1 mouse cellular context compared by ENCODE assay signal in the genomic region with DNA sequence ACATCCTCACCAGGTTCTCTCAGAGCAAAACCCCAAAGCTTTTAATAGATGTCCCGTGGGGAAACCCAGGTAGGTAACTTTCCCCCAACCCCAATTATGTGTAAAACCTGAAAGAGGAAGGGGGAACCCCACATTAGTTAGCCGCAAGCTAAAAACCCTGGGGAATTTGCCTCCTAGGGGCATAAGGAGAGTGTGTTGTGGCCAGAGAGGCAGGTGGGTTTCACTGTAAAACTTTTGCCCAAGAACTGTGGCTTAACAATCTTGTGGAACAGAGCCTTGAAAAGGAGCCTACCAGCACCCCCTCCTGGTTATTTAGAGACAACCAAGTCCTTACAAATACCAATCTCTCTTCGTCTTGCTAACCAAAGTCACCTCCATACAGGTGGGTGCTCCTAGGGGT.
TF ChIP-seq lines count a peak whose summit lies in the region.

No protein-coding gene starts in this region.

TF ChIP-seq in MEL, 35 proteins besides CTCF, POLR2A, EP300 and RAD21:
- TF ChIP-seq BHLHE40 (IDR thresholded peaks at IDR 0.05; ENCODE audit: borderline replicate concordance, low read depth, low read length) (0 out of 2 replicates have a peak, but pooled peaks have one; percentile 14), KAT2A (conservative IDR thresholded peaks at IDR 0.05; ENCODE audit: low read depth, low read length) (no peak), JUND (IDR thresholded peaks at IDR 0.05; ENCODE audit: low read depth, low read length) (no peak), POLR2AphosphoS2 (IDR thresholded peaks at IDR 0.05; ENCODE audit: low read length) (no peak), SIN3A (IDR thresholded peaks at IDR 0.05; ENCODE audit: low read length) (no peak), ELF1 (IDR thresholded peaks at IDR 0.05; ENCODE audit: low read depth, low read length) (no peak), ZKSCAN1 (IDR thresholded peaks at IDR 0.05; ENCODE audit: low read depth, low read length) (no peak), NELFE (IDR thresholded peaks at IDR 0.05; ENCODE audit: low read depth, low read length) (no peak)
